ENCODE assay signal across 5 mouse cellular contexts in genomic region chr17:6251298-6251697, GRCm38 (mm10). TPM values are rescaled to one million over a fixed set of nuclear protein-coding genes. Genes with fewer than 3 reads are reported as not detected.
DNase-seq lines count a peak whose midpoint lies in the region; TF ChIP-seq lines count a peak whose summit lies in the region.
"Not testable (repeated sequence)": the region's sequence is repeated elsewhere in the genome, so short reads cannot be mapped to it uniquely, and the experiment has no call there.
"Had no signal": no experiment of that assay in that cellular context is flagged by ENCODE, and none has a peak within 500 bp of the region (broad histone marks: within the 10 kb centered on the region; RNA-seq: fewer than 3 reads in every experiment).

No protein-coding gene starts in this region.

- not testable (repeated sequence) for H3K4me1 ChIP-seq in MEL (ENCODE audit: control insufficient read depth in 1 of 2, insufficient read depth in 2 of 2, low read length in 2 of 2); heart, embryonic 10.5 days

- H3K36me3 ChIP-seq in MEL (ENCODE audit: control insufficient read depth in 1 of 2, insufficient read depth in 2 of 2, low read length in 2 of 2); heart, embryonic 10.5 days: not testable (repeated sequence)

- H3K27me3 ChIP-seq in MEL (ENCODE audit: control insufficient read depth in 1 of 2, insufficient read depth in 2 of 2, low read length in 2 of 2); heart, embryonic 10.5 days (ENCODE audit: insufficient read depth, poor library complexity, severe bottlenecking): not testable (repeated sequence)

- H3K27ac ChIP-seq in MEL (ENCODE audit: control insufficient read depth, low read depth, low read length); heart, embryonic 10.5 days: not testable (repeated sequence)

- peak; percentile 1 for DNase-seq in MEL (ENCODE audit: low read depth, low spot score)
- peak; percentile 20 for DNase-seq in R1 (ENCODE audit: low read depth, low spot score)
- peak; percentile 66 for DNase-seq in heart, adult 11 months
- DNase-seq in heart, embryonic 10.5 days (ENCODE audit: low spot score), result peak; percentile 3

- not testable (repeated sequence) for TF ChIP-seq POLR2A in MEL (IDR thresholded peaks at IDR 0.05; ENCODE audit: control insufficient read depth in 1 of 2, insufficient read depth in 1 of 2, low read depth in 1 of 2, low read length in 2 of 2, poor library complexity in 1 of 2)

- WGBS in heart, embryonic 10.5 days, result 91% methylated on average over 1 of the region's 1 CpGs

- H3K9me3 ChIP-seq in MEL (replicated peaks; ENCODE audit: insufficient read depth, low read length); heart, embryonic 10.5 days: not testable (repeated sequence)

- H3K9ac ChIP-seq in MEL (ENCODE audit: control insufficient read depth, low read depth, low read length, poor library complexity, severe bottlenecking), result not testable (repeated sequence)

- TF ChIP-seq CTCF in MEL (IDR thresholded peaks at IDR 0.05 in 2 of 3, conservative IDR thresholded peaks at IDR 0.05 in 1 of 3; ENCODE audit: control insufficient read depth in 1 of 3, insufficient read depth in 1 of 3, low read depth in 2 of 3, low read length in 3 of 3, poor library complexity in 1 of 3, severe bottlenecking in 1 of 3), result not testable (repeated sequence)

- not testable (repeated sequence) for TF ChIP-seq RAD21 in MEL (IDR thresholded peaks at IDR 0.05; ENCODE audit: low read depth, low read length)

- not testable (repeated sequence) for H3K4me3 ChIP-seq in MEL (ENCODE audit: control insufficient read depth in 1 of 2, insufficient read depth in 1 of 2, low read depth in 2 of 2, low read length in 2 of 2); heart, embryonic 10.5 days

- H3K79me2 ChIP-seq in MEL (ENCODE audit: control insufficient read depth, insufficient read depth, low read length, poor library complexity), result not testable (repeated sequence)

- not testable (repeated sequence) for TF ChIP-seq EP300 in MEL (IDR thresholded peaks at IDR 0.05; ENCODE audit: low read depth in 1 of 2, low read length in 2 of 2)

RNA-seq across cellular contexts. Expression of gene Tmem181a, which starts 5.4 kb away (rescaled TPM):
- total RNA-seq in MEL (2012; rRNA removed), result 6.0 and 6.5 TPM in 2 replicates
- 10 to 100 TPM; 10.8 to 25.5 TPM for polyA plus RNA-seq in MEL (2012; ENCODE audit: insufficient read depth in 1 of 2, insufficient read length in 2 of 2, low read depth in 1 of 2, low replicate concordance in 2 of 2, missing spikeins in 1 of 2)
- 18.1 and 23.0 TPM in 2 replicates for polyA plus RNA-seq in heart, embryonic 10.5 days (2016; fragmentation: Nextera tagmentation; extraction: Ambion mirVana)
- polyA plus RNA-seq: G1E had no signal

Comparison
In these comparisons a context has a peak if more than half of its experiments do, and no peak if none do; other contexts are left out.
1. DNase-seq: peak in every context shown above with its lines; median percentile 66 in heart, adult 11 months; 20 in R1; 3 in heart, embryonic 10.5 days; 1 in MEL.